In the genomic region with DNA sequence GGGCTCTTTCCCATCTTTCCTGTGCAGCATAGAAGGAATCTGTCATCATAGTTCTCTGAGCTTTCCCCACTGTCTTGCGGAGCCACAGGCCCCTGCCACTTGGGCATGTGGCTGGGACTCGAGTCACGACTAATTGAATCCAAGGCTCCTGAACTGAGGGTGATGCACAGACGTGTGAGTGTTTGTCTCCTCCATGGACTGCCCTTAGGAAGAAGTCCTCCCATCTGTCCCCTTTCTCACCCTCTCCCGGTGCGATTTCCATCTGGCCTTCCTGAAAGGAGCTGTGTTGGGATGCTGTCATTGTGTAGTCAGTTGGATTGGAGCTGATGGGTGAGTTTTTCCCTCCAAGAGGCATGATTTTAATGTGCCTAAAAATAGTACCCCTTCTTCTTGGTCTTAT, we compare ENCODE assay signal across 24 mouse cellular contexts.
DNase-seq lines count a peak whose midpoint lies in the region; ATAC-seq and TF ChIP-seq lines count a peak whose summit lies in the region.
"Had no signal": no experiment of that assay in that cellular context is flagged by ENCODE, and none has a peak within 500 bp of the region (broad histone marks: within the 10 kb centered on the region; RNA-seq: fewer than 3 reads in every experiment).

No protein-coding gene starts in this region.

- H3K4me2 ChIP-seq in midbrain, embryonic 14.5 days (ENCODE audit: low read length): no peak overlapping the region
- H3K4me2 ChIP-seq: embryonic facial prominence, embryonic 15.5 days; heart, embryonic 12.5 days; hindbrain, embryonic 14.5 days; kidney, embryonic 15.5 days had no signal

- no peak overlapping the region for H3K4me3 ChIP-seq in cerebellum, adult 2 months (replicated peaks; ENCODE audit: insufficient read depth, low read depth, low read length)
- no peak overlapping the region for H3K4me3 ChIP-seq in midbrain, embryonic 14.5 days (replicated peaks; ENCODE audit: low read depth, low read length)
- H3K4me3 ChIP-seq: embryonic facial prominence, embryonic 15.5 days; erythroblast, embryonic 14.5 days; heart, adult 2 months; heart, embryonic 12.5 days; hindbrain, embryonic 10.5 days; kidney, embryonic 15.5 days had no signal

- no peak for TF ChIP-seq CTCF in cerebellum, adult 2 months (IDR thresholded peaks at IDR 0.05; ENCODE audit: borderline replicate concordance, insufficient read depth, low read depth, low read length)

- no peaks in the 10 kb centered on the region for H3K4me1 ChIP-seq in cerebellum, adult 2 months (ENCODE audit: control insufficient read depth, insufficient read depth, low read length)
- no peaks in the 10 kb centered on the region for H3K4me1 ChIP-seq in midbrain, embryonic 14.5 days (ENCODE audit: control insufficient read depth, insufficient read depth, low read length)
- H3K4me1 ChIP-seq: hindbrain, embryonic 10.5 days had no signal

- WGBS in cerebellum, adult 2 months: 21% methylated on average over 6 of the region's 6 CpGs
- 91% methylated on average over 6 of the region's 6 CpGs for WGBS in midbrain, embryonic 14.5 days

- no peak for TF ChIP-seq POLR2A in cerebellum, adult 2 months (IDR thresholded peaks at IDR 0.05; ENCODE audit: borderline replicate concordance, insufficient read depth, low read length)

- H3K27ac ChIP-seq in cerebellum, adult 2 months (ENCODE audit: insufficient read depth, low read length): no peak overlapping the region
- H3K27ac ChIP-seq in midbrain, embryonic 14.5 days (replicated peaks; ENCODE audit: low read depth, low read length): no peak overlapping the region
- H3K27ac ChIP-seq: embryonic facial prominence, embryonic 15.5 days; heart, adult 2 months; hindbrain, embryonic 10.5 days; kidney, embryonic 15.5 days had no signal

- no peaks in the 10 kb centered on the region for H3K9me3 ChIP-seq in midbrain, embryonic 14.5 days (ENCODE audit: control insufficient read depth, low read length)
- H3K9me3 ChIP-seq: embryonic facial prominence, embryonic 15.5 days; heart, embryonic 12.5 days; hindbrain, embryonic 10.5 days; kidney, embryonic 15.5 days had no signal

- DNase-seq in cerebellum, adult 2 months: peak; percentile 15 to 28
- DNase-seq in cerebellum, postnatal 36 days: peak; percentile 6 to 12
- no peak for DNase-seq in cerebellum, adult 8-10 months
- no peak for DNase-seq in frontal cortex, adult 2 months (ENCODE audit: extremely low spot score in 1 of 2, low spot score in 1 of 2)
- DNase-seq in brain, embryonic 18.5 days (ENCODE audit: low read depth, low spot score): peak; percentile 34
- DNase-seq in midbrain, embryonic 14.5 days: no peak
- DNase-seq: adrenal gland, adult 8-10 months; adrenal gland, postnatal 36 days; B cell, adult 2 months; embryo, embryonic 11 days; gastrocnemius, postnatal 10 days; heart, adult 2 months; kidney, adult 2 months had no signal

- no peak for ATAC-seq in cerebellum, adult (ENCODE audit: insufficient number of reproducible peaks, low FRiP score, low TSS enrichment)
- peak; percentile 20; the same call in 1 of the 2 replicates for ATAC-seq in frontal cortex, adult (ENCODE audit: low TSS enrichment)
- no peak for ATAC-seq in midbrain, embryonic 14.5 days (ENCODE audit: low FRiP score, low TSS enrichment)
- ATAC-seq: CD4-positive, CD25-positive, alpha-beta regulatory T cell, adult 4 months; intestine, embryonic 16.5 days had no signal

- no peaks in the 10 kb centered on the region for H3K36me3 ChIP-seq in midbrain, embryonic 14.5 days (ENCODE audit: control insufficient read depth, insufficient read depth, low read length)
- H3K36me3 ChIP-seq: G1E had no signal

- no peaks in the 10 kb centered on the region for H3K27me3 ChIP-seq in cerebellum, adult 2 months (ENCODE audit: control insufficient read depth, insufficient read depth, low read length)
- H3K27me3 ChIP-seq in midbrain, embryonic 14.5 days (ENCODE audit: control insufficient read depth, insufficient read depth, low read length): no peaks in the 10 kb centered on the region
- H3K27me3 ChIP-seq: embryonic facial prominence, embryonic 15.5 days; heart, embryonic 12.5 days; kidney, embryonic 15.5 days had no signal

- no peak overlapping the region for H3K9ac ChIP-seq in midbrain, embryonic 14.5 days (replicated peaks; ENCODE audit: low read length)
- H3K9ac ChIP-seq: embryonic facial prominence, embryonic 15.5 days; heart, embryonic 12.5 days; hindbrain, embryonic 14.5 days; kidney, embryonic 15.5 days had no signal

Comparison
In these comparisons a context has a peak if more than half of its experiments do, and no peak if none do; other contexts are left out.
1. DNase-seq: peak in cerebellum, adult 2 months (2 of 2), cerebellum, postnatal 36 days (2 of 2) and brain, embryonic 18.5 days (single experiment); none in cerebellum, adult 8-10 months (single experiment), frontal cortex, adult 2 months (0 of 2) and midbrain, embryonic 14.5 days (single experiment).